Mouse (Mus musculus): ENCODE data around the gene Naga.

Naga gene

GRCm38 (mm10) chr15:82325382-82325781, 13.3 kb downstream of the Naga start:
- DNase-seq: no peak

- no peak for DNase-seq
Measured at GRCm38 (mm10) chr15:82322195-82322594, 16.5 kb downstream of the Naga start.

- DNase-seq: no peak
Measured at GRCm38 (mm10) chr15:82319613-82320012, 19.1 kb downstream of the Naga start.

DNA sequence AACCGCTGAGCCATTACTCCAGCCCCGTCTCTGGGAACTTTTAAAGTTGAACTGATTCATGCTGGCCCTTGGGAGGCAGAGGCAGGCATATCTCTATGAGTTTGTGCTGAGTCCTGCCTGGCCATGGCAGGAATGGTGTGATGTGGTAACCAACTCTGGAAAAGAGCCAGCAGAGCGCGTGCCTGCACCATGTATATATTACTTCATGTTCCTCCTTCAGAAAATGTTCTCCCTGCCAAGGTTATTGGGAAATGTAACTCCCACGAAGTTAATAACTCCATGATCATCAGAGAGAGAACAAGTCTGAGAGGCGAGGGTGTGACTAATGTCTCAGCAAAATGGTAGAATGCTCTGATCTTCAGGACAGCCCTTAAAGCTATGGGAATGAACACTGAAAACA, 20.9 kb downstream of the Naga start:
- no peak for DNase-seq

- no peak for DNase-seq
Measured at GRCm38 (mm10) chr15:82308416-82308815, 30.3 kb downstream of the Naga start.

DNA sequence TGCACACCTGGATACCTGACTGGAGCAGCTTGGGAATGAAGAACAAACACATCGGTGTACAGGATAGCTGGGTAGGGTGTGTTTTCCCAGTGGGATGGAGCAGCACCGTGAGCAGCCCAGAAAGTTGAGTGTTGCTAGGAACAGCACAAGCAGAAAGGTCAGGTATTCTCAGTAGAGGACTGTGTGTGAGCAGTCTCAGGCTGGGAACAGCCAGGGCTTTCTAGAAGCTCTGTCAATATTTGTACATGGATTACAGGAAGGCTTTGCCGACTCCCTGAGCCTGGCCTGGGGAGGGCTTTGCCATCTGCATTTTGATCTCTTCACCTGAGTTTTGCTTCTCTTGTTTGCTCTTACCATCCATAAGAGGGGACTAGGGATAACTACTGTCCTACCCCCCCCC, 31.6 kb downstream of the Naga start:
- no peak for DNase-seq

DNA sequence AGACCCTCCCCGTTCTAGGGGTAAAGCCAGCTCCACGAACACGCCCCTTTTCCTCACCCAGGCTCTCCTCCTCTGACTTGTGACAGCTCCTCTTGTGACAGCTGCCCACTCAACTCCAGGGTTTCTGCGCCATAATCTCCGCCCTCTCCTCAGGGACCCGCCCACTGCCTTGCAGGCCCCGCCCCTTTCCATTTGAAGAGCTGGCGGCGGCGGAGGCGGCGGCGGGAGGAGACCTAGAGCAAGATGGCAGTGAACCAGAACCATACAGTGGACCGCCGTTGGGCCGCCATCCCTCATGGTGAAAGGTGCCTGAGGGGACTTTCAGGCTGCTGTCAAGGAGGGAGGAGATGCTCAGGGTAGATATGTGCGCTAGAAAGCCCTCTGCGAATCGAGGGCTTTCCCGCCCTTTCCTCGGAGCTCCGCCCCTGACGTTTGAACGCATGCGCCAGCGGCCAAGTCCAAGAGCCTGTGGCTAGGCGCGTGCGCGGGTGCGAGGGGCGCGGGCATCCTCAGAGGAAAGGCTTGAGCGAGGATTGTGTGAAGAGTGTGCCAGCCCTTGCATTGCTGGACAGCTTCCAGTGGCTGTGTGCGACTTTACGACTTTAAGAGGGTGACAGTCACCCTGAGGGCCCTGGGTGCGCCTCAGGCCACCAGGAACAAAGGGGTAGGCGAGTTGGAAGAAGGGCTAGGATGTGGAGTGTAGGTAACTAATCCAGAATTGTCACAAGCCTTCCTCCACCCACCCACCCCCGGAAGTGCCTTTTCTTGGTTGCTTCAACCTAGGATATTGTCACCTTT, 39.8 kb downstream of the Naga start, which contains the start of gene Wbp2nl:
TSS of gene Wbp2nl (plus strand) at position 191 of the 798 bp plus-strand sequence.
- DNase-seq: no peak

GRCm38 (mm10) chr15:82294059-82294458, 44.7 kb downstream of the Naga start:
- DNase-seq: peak; percentile 71

DNA sequence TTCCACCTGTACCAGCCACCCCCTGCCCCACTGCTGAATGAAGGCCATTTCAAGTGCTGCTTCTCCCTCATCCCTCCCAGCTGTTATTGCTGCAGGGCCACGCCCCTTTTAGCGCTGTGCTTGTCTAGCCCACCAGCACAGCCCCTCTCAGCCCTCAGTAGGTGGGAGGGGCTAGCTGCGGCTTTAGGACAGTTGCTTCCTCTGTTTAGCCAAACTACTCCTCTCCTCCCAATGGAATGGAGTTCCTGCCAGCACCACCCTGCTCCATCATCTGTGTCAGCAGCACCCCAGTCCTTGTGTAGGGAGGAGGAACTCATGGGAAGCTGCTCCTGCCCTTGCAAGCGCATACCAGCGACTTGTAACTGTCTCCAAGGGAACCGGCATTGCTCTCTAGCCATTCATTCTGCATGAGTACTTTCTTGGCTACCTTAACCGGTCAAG, 45.4 kb downstream of the Naga start:
- peak; percentile 85 for DNase-seq

- no peak for DNase-seq
Measured at GRCm38 (mm10) chr15:82292851-82293250, 45.9 kb downstream of the Naga start.

DNA sequence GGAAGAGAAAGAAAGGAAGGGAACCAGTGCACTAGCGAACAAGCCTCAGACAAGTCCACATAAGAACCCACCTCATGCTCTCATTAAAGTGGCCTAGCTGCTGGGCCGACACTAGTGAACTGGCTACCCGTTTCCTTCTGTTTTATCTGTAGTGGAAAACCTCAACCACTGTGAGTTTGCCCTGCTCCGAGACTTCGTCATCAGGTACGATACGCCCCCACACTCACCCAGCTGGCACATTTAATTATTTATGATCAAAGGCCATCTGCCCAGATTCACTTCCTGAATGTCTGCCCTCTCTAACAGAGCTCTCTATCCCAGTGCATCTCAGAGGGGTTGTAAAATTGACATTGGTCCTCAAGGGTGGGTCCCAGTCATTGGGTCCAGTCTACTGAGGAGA, 48.5 kb downstream of the Naga start:
- no peak for DNase-seq

DNA sequence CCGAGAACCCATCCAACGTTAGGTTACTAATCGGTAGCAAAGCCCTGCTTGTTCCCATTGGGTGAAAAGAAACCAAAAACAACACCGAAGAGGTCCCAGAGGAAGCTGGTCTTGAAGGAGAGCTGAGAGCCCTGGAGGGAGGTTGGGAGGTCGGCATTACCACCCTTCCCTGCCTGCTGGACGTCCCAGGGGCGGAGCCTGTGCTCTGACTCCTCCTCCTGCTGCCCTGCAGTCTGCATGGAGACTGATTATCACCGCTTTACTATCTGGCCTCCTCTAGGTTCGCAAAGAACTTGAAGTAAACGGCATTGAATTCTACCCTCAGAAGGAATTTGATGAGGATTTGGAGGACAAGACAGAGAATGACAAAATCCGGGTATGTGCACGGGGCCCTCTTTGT, 52.6 kb downstream of the Naga start:
- no peak for DNase-seq

GRCm38 (mm10) chr15:82280638-82281037, 58.1 kb downstream of the Naga start:
- DNase-seq: no peak

Measured in embryo, embryonic 11 days (tissue).